ENCODE assay signal across 9 mouse cellular contexts in the genomic region with DNA sequence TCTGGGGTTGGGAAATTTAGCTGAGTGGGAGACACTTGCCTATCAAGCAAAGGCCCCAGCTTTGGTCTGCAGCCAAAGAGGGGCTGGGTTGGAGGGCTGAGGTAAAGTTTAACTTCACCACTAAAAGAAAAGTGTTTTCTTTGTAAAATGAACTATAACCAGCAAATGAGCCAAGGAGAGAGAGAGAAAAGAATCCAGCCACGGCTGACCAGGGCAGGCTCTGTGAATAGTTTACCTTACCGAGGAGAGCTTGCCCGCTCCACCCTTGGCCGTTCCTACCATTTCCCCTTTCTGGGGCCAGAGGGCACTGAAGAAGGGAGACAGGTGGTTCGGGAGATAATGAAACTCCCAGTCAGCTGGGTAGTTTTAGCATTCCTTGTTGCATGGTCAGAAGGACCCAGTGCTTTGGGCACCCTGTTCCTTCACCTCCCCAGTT.
DNase-seq lines count a peak whose midpoint lies in the region; ATAC-seq lines count a peak whose summit lies in the region.
"Had no signal": no experiment of that assay in that cellular context is flagged by ENCODE, and none has a peak within 500 bp of the region (broad histone marks: within the 10 kb centered on the region; RNA-seq: fewer than 3 reads in every experiment).

No protein-coding gene starts in this region.

- peaks cover 71% of the 10 kb centered on the region for H3K4me1 ChIP-seq in heart, embryonic 10.5 days

- peak overlapping the region; percentile 18; the same call in 1 of the 2 replicates for H3K4me3 ChIP-seq in heart, embryonic 10.5 days

- H3K9me3 ChIP-seq in heart, embryonic 10.5 days, result no peaks in the 10 kb centered on the region

- H3K27ac ChIP-seq in heart, embryonic 10.5 days, result peak overlapping the region; percentile 91

- DNase-seq in c-Kit-negative CD71-positive TER-119-positive erythroid progenitor cells, embryonic 14.5 days (ENCODE audit: low read depth, low spot score), result peak; percentile 84
- peak; percentile 83 for DNase-seq in heart, embryonic 10.5 days (ENCODE audit: low spot score)
- peak; percentile 77 to 88 for DNase-seq in kidney, postnatal 36 days
- DNase-seq in right cerebral cortex, postnatal 25 days, result no peak
- no peak for DNase-seq in frontal cortex, adult 2 months (ENCODE audit: extremely low spot score in 1 of 2, low spot score in 1 of 2)
- DNase-seq in embryo, embryonic 11 days, result no peak
- no peak for DNase-seq in frontal cortex, postnatal 14 days (ENCODE audit: low spot score in 2 of 2)
- DNase-seq: right cerebral cortex, postnatal 4 days had no signal

- H3K36me3 ChIP-seq in heart, embryonic 10.5 days, result 0 out of 2 replicates have a peak, but pooled peaks cover 3% of the 10 kb centered on the region

- no peaks in the 10 kb centered on the region for H3K27me3 ChIP-seq in heart, embryonic 10.5 days (ENCODE audit: insufficient read depth, poor library complexity, severe bottlenecking)

- 35% methylated on average over 5 of the region's 5 CpGs for WGBS in heart, embryonic 10.5 days

- ATAC-seq in megakaryocyte progenitor cell, adult 5-6 weeks (replicated peaks; ENCODE audit: poor library complexity), result peak; percentile 52

Comparison
In these comparisons a context has a peak if more than half of its experiments do, and no peak if none do; other contexts are left out.
1. DNase-seq: peak in c-Kit-negative CD71-positive TER-119-positive erythroid progenitor cells, embryonic 14.5 days (single experiment), heart, embryonic 10.5 days (single experiment) and kidney, postnatal 36 days (2 of 2); none in right cerebral cortex, postnatal 25 days (single experiment), frontal cortex, adult 2 months (0 of 2), embryo, embryonic 11 days (single experiment) and frontal cortex, postnatal 14 days (0 of 2).